Mouse (Mus musculus) C2C12 (cell line): Measurements from ENCODE around the gene Tenm2. TPM values are rescaled to one million over a fixed set of nuclear protein-coding genes. Genes with fewer than 3 reads are reported as not detected.

ENCODE experiments used
- H3K27me3 ChIP-seq: one replicate; pipeline ENCODE4 v1.6.1; 2011; ENCODE audit not compliant: control insufficient read depth, insufficient read depth, insufficient read length
- H3K36me3 ChIP-seq: one replicate; pipeline ENCODE4 v1.6.1; 2011; ENCODE audit not compliant: control insufficient read depth, insufficient read depth
- H3K4me3 ChIP-seq: one replicate; pipeline ENCODE4 v1.5.1; 2011; ENCODE audit warnings: mild to moderate bottlenecking, control low read depth; ENCODE audit not compliant: poor library complexity, insufficient read depth, severe bottlenecking
- H3K79me2 ChIP-seq: one replicate; pipeline ENCODE4 v1.6.1; 2011; ENCODE audit not compliant: control insufficient read depth, insufficient read depth
- H3K79me3 ChIP-seq: one replicate; pipeline ENCODE4 v1.6.1; 2011; ENCODE audit warnings: low read depth, control low read depth
- H3ac ChIP-seq: one replicate; pipeline ENCODE3; 2011; ENCODE audit warnings: low read depth; ENCODE audit not compliant: control insufficient read depth, insufficient read length
- CEBPB ChIP-seq: IDR thresholded peaks from one replicate; pipeline ENCODE4 v1.6.1; 2011; ENCODE audit warnings: low read depth, mild to moderate bottlenecking, control low read depth, moderate library complexity
- CTCF ChIP-seq: IDR thresholded peaks from one replicate; pipeline ENCODE4 v1.5.1; 2011; ENCODE audit not compliant: control insufficient read depth, insufficient read depth, insufficient read length
- FOSL1 ChIP-seq: IDR thresholded peaks from one replicate; pipeline ENCODE4 v1.8.0; 2011; ENCODE audit warnings: mild to moderate bottlenecking, low read length; ENCODE audit not compliant: poor library complexity, insufficient read depth, severe bottlenecking
- MAX ChIP-seq: IDR thresholded peaks from one replicate; pipeline ENCODE4 v1.6.1; 2011; ENCODE audit warnings: mild to moderate bottlenecking, control low read depth
- MYOD1 ChIP-seq: IDR thresholded peaks from one replicate; pipeline ENCODE4 v1.6.1; 2011; ENCODE audit warnings: low read depth; ENCODE audit not compliant: control insufficient read depth, insufficient read length
- MYOG ChIP-seq: IDR thresholded peaks from one replicate; pipeline ENCODE4 v1.6.1; 2011; ENCODE audit not compliant: control insufficient read depth, insufficient read length; ENCODE audit errors: extremely low read depth
- USF1 ChIP-seq: IDR thresholded peaks from one replicate; pipeline ENCODE4 v1.6.1; 2011; ENCODE audit warnings: low read depth, mild to moderate bottlenecking, control low read depth, moderate library complexity
- polyA plus RNA-seq: library from polyadenylated mRNA; unstranded; fragments of >200 nt; fragmentation: generic; extraction: Trizol; gene quantifications from one replicate; pipeline ENCODE4 v1.2.1, GENCODE M21; 2012; ENCODE audit warnings: missing spikeins

Tenm2 gene
- polyA plus RNA-seq, 1 experiment, result not detected

GRCm38 (mm10) chr11:36331408-36332178 lies 904.2 kb downstream of the Tenm2 start:
- H3K27me3 ChIP-seq, result no peaks in the 10 kb centered on the region
- H3K4me3 ChIP-seq, result no peak overlapping the region
- H3K79me2 ChIP-seq, result no peaks in the 10 kb centered on the region
- no peak overlapping the region for H3ac ChIP-seq
- no peak for TF ChIP-seq MYOG
- no peak for TF ChIP-seq CEBPB
- no peak for TF ChIP-seq MAX
- TF ChIP-seq CTCF, result no peak
- no peak for TF ChIP-seq MYOD1
- no peak for TF ChIP-seq USF1
- no peak for TF ChIP-seq FOSL1
- no peaks in the 10 kb centered on the region for H3K36me3 ChIP-seq
- no peaks in the 10 kb centered on the region for H3K79me3 ChIP-seq

- Histone ChIP-seq H3ac (no peak overlapping the region), H3K79me2 (no peaks in the 10 kb centered on the region), H3K4me3 (no peak overlapping the region), H3K27me3 (no peaks in the 10 kb centered on the region), H3K79me3 (no peaks in the 10 kb centered on the region), H3K36me3 (no peaks in the 10 kb centered on the region)
- TF ChIP-seq USF1 (no peak), MYOG (no peak), FOSL1 (no peak), MAX (no peak), CEBPB (no peak), MYOD1 (no peak), CTCF (no peak)
Observed at GRCm38 (mm10) chr11:36327243-36327642, 908.5 kb downstream of the Tenm2 start.

GRCm38 (mm10) chr11:36309317-36309716 lies 926.4 kb downstream of the Tenm2 start:
- no peak overlapping the region for H3K4me3 ChIP-seq
- no peak overlapping the region for H3ac ChIP-seq
- no peaks in the 10 kb centered on the region for H3K36me3 ChIP-seq
- no peaks in the 10 kb centered on the region for H3K27me3 ChIP-seq
- TF ChIP-seq MYOD1, result no peak
- no peak for TF ChIP-seq CTCF
- no peak for TF ChIP-seq FOSL1
- no peak for TF ChIP-seq USF1
- TF ChIP-seq CEBPB, result no peak
- no peak for TF ChIP-seq MAX
- TF ChIP-seq MYOG, result no peak
- H3K79me3 ChIP-seq, result no peaks in the 10 kb centered on the region
- no peaks in the 10 kb centered on the region for H3K79me2 ChIP-seq

GRCm38 (mm10) chr11:36307276-36307675 lies 928.5 kb downstream of the Tenm2 start:
- TF ChIP-seq MAX (no peak), MYOD1 (no peak), MYOG (no peak), CEBPB (no peak), USF1 (no peak), FOSL1 (no peak), CTCF (no peak)
- H3K27me3 ChIP-seq, result no peaks in the 10 kb centered on the region
- no peak overlapping the region for H3ac ChIP-seq
- no peaks in the 10 kb centered on the region for H3K79me3 ChIP-seq
- H3K4me3 ChIP-seq, result no peak overlapping the region
- no peaks in the 10 kb centered on the region for H3K36me3 ChIP-seq
- H3K79me2 ChIP-seq, result no peaks in the 10 kb centered on the region

GRCm38 (mm10) chr11:36305348-36305950 lies 930.3 kb downstream of the Tenm2 start:
- Histone ChIP-seq H3ac (no peak overlapping the region), H3K79me3 (no peaks in the 10 kb centered on the region), H3K36me3 (no peaks in the 10 kb centered on the region), H3K27me3 (no peaks in the 10 kb centered on the region), H3K4me3 (no peak overlapping the region), H3K79me2 (no peaks in the 10 kb centered on the region)
- no peak for TF ChIP-seq MYOD1
- TF ChIP-seq MAX, result no peak
- TF ChIP-seq CTCF, result no peak
- no peak for TF ChIP-seq FOSL1
- no peak for TF ChIP-seq CEBPB
- TF ChIP-seq USF1, result no peak
- TF ChIP-seq MYOG, result no peak
